Mouse (Mus musculus) midbrain, embryonic 11.5 days (tissue): ENCODE measurements around the gene Zfp879. TPM values are rescaled to one million over a fixed set of nuclear protein-coding genes. Genes with fewer than 3 reads are reported as not detected.

Experiments
- ATAC-seq: fragments of 200-750 bp; cut with Nextera tagmentation; 2 replicates; pipeline ENCODE4 v1.8.0; 2017; ENCODE audit warnings: moderate TSS enrichment, moderate library complexity; ENCODE audit not compliant: low FRiP score
- DNase-seq: peaks from one replicate; pipeline ENCODE4 v3.0.0; 2015; ENCODE audit warnings: low spot score; ENCODE audit errors: missing footprints
- H3K27ac ChIP-seq: fragments of 300-500 bp; sonication (generic); 2 replicates; pipeline ENCODE4 v1.5.1; 2014; ENCODE audit warnings: low read depth, low read length
- H3K27me3 ChIP-seq: fragments of 300-500 bp; sonication (generic); 2 replicates; pipeline ENCODE4 v1.6.1; 2014; ENCODE audit warnings: mild to moderate bottlenecking, low read length, moderate library complexity, mixed read lengths; ENCODE audit not compliant: control insufficient read depth, insufficient read depth
- H3K36me3 ChIP-seq: fragments of 300-500 bp; sonication (generic); 2 replicates; pipeline ENCODE4 v1.6.1; 2014; ENCODE audit warnings: mild to moderate bottlenecking, low read length, moderate library complexity, mixed read lengths; ENCODE audit not compliant: control insufficient read depth, insufficient read depth
- H3K4me1 ChIP-seq: fragments of 300-500 bp; sonication (generic); 2 replicates; pipeline ENCODE4 v1.6.1; 2014; ENCODE audit warnings: low read length; ENCODE audit not compliant: control insufficient read depth, insufficient read depth
- H3K4me2 ChIP-seq: fragments of 300-500 bp; sonication (generic); 2 replicates; pipeline ENCODE4 v1.6.1; 2014; ENCODE audit warnings: mild to moderate bottlenecking, moderate library complexity
- H3K4me3 ChIP-seq: fragments of 300-500 bp; sonication (generic); 2 replicates; pipeline ENCODE4 v1.5.1; 2014; ENCODE audit warnings: low read depth, low read length
- H3K9ac ChIP-seq: fragments of 300-500 bp; sonication (generic); 2 replicates; pipeline ENCODE4 v1.6.1; 2014; ENCODE audit warnings: low read length
- H3K9me3 ChIP-seq: fragments of 300-500 bp; sonication (generic); 2 replicates; pipeline ENCODE4 v1.6.1; 2016; ENCODE audit warnings: low read length; ENCODE audit not compliant: control insufficient read depth
- WGBS: fragments of 180-500 bp; shearing (Covaris S2); extraction: QIAGEN DNeasy Blood & Tissue Kit; methylation state at CpG from one replicate; pipeline ENCODE4 v1.1.7; 2014; 5-methylcytosine and 5-hydroxymethylcytosine counted together
- polyA plus RNA-seq: library from polyadenylated mRNA; unstranded; fragments of >200 nt; fragmentation: Nextera tagmentation; extraction: Ambion mirVana; gene quantifications from 2 replicates; pipeline ENCODE4 v1.2.1, GENCODE M21; 2014

Zfp879 gene
- polyA plus RNA-seq, 1 experiment from 2014 or later = 1.3 TPM

- no peak for ATAC-seq
Observed at GRCm38 (mm10) chr11:50797674-50798073, 43.7 kb downstream of the Zfp879 start.

More at GRCm38 (mm10) chr11:50797674-50798073, 43.7 kb downstream of the Zfp879 start:
- H3K27ac ChIP-seq = no peak overlapping the region
- 87% methylated on average over 11 of the region's 11 CpGs for WGBS
- no peak overlapping the region for H3K9ac ChIP-seq
- H3K4me1 ChIP-seq = no peaks in the 10 kb centered on the region
- no peak overlapping the region for H3K4me3 ChIP-seq
- no peak overlapping the region for H3K4me2 ChIP-seq
- H3K27me3 ChIP-seq = no peaks in the 10 kb centered on the region
- DNase-seq = no peak
- no peaks in the 10 kb centered on the region for H3K9me3 ChIP-seq
- no peaks in the 10 kb centered on the region for H3K36me3 ChIP-seq

Other genes with a start within 250 kb of the Zfp879 start
- 0.73 and 0.87 TPM in 2 replicates for gene Adamts2, start 239.5 kb downstream of the Zfp879 start, polyA plus RNA-seq
- gene Zfp354c, start 13.8 kb downstream of the Zfp879 start, polyA plus RNA-seq = 46.7 and 48.5 TPM in 2 replicates
- gene Grm6, start 9.1 kb upstream of the Zfp879 start, polyA plus RNA-seq = not detected in 2 replicates
- 18.7 and 20.6 TPM in 2 replicates for gene Zfp454, start 46.1 kb upstream of the Zfp879 start, polyA plus RNA-seq
- gene Zfp2, start 74.6 kb upstream of the Zfp879 start, polyA plus RNA-seq = 35.5 and 39.0 TPM in 2 replicates
- 1.5 and 1.7 TPM in 2 replicates for gene Zfp354b, start 90.1 kb upstream of the Zfp879 start, polyA plus RNA-seq
- gene 4933414I15Rik, start 102.2 kb upstream of the Zfp879 start, polyA plus RNA-seq = not detected in 2 replicates
- not detected in 2 replicates for gene Prop1, start 112.2 kb upstream of the Zfp879 start, polyA plus RNA-seq
- not detected in 2 replicates for gene Olfr1378, start 125.0 kb upstream of the Zfp879 start, polyA plus RNA-seq
- gene Olfr1377, start 140.4 kb upstream of the Zfp879 start, polyA plus RNA-seq = not detected in 2 replicates
- gene Olfr51, start 162.0 kb upstream of the Zfp879 start, polyA plus RNA-seq = not detected in 2 replicates
- not detected in 2 replicates for gene Olfr54, start 172.7 kb upstream of the Zfp879 start, polyA plus RNA-seq
- gene Olfr1375, start 206.6 kb upstream of the Zfp879 start, polyA plus RNA-seq = not detected in 2 replicates
- 10.3 and 13.4 TPM in 2 replicates for gene Zfp354a, start 217.7 kb upstream of the Zfp879 start, polyA plus RNA-seq